Mouse (Mus musculus): ENCODE measurements around the gene Hacl1. TPM values are rescaled to one million over a fixed set of nuclear protein-coding genes. Genes with fewer than 3 reads are reported as not detected.

The Hacl1 gene
- 25.5 and 27.5 TPM in 2 replicates for total RNA-seq (2017)

GRCm38 (mm10) chr14:31640890-31641505, at the start of gene Hacl1, which contains the start of gene Btd:
Gene Hacl1, minus strand, starts transcription at chr14:31641286.
Gene Btd, plus strand, starts transcription at chr14:31641028.
- ATAC-seq (replicated peaks; ENCODE audit: low read depth, poor library complexity, severe bottlenecking), result peak; percentile 96

GRCm38 (mm10) chr14:31686231-31686630, 45.1 kb upstream of the Hacl1 start:
- no peak for ATAC-seq (replicated peaks; ENCODE audit: low read depth, poor library complexity, severe bottlenecking)

GRCm38 (mm10) chr14:31685680-31686079, 44.6 kb upstream of the Hacl1 start:
- peak; percentile 76 for ATAC-seq (replicated peaks; ENCODE audit: low read depth, poor library complexity, severe bottlenecking)

- ATAC-seq (replicated peaks; ENCODE audit: low read depth, poor library complexity, severe bottlenecking), result peak; percentile 36; the same call in 1 of the 2 replicates
Observed at GRCm38 (mm10) chr14:31684343-31685040, 43.4 kb upstream of the Hacl1 start.

GRCm38 (mm10) chr14:31683610-31684009, 42.5 kb upstream of the Hacl1 start:
- peak; percentile 66 for ATAC-seq (replicated peaks; ENCODE audit: low read depth, poor library complexity, severe bottlenecking)

- ATAC-seq (replicated peaks; ENCODE audit: low read depth, poor library complexity, severe bottlenecking), result no peak
Observed at GRCm38 (mm10) chr14:31681931-31682555, 41.0 kb upstream of the Hacl1 start.

GRCm38 (mm10) chr14:31681291-31681690, 40.2 kb upstream of the Hacl1 start:
- ATAC-seq (replicated peaks; ENCODE audit: low read depth, poor library complexity, severe bottlenecking), result no peak

- no peak for ATAC-seq (replicated peaks; ENCODE audit: low read depth, poor library complexity, severe bottlenecking)
Observed at GRCm38 (mm10) chr14:31680656-31681055, 39.6 kb upstream of the Hacl1 start.

- no peak for ATAC-seq (replicated peaks; ENCODE audit: low read depth, poor library complexity, severe bottlenecking)
Observed at GRCm38 (mm10) chr14:31671635-31672320, 30.7 kb upstream of the Hacl1 start.

GRCm38 (mm10) chr14:31669642-31670490, 28.8 kb upstream of the Hacl1 start:
- peak; percentile 86 for ATAC-seq (replicated peaks; ENCODE audit: low read depth, poor library complexity, severe bottlenecking)

- ATAC-seq (replicated peaks; ENCODE audit: low read depth, poor library complexity, severe bottlenecking), result no peak
Observed at GRCm38 (mm10) chr14:31669161-31669611, 28.1 kb upstream of the Hacl1 start.

GRCm38 (mm10) chr14:31668326-31668725, 27.2 kb upstream of the Hacl1 start:
- no peak for ATAC-seq (replicated peaks; ENCODE audit: low read depth, poor library complexity, severe bottlenecking)

GRCm38 (mm10) chr14:31667741-31668140, 26.7 kb upstream of the Hacl1 start:
- ATAC-seq (replicated peaks; ENCODE audit: low read depth, poor library complexity, severe bottlenecking), result no peak

- ATAC-seq (replicated peaks; ENCODE audit: low read depth, poor library complexity, severe bottlenecking), result no peak
Observed at GRCm38 (mm10) chr14:31666931-31667705, 26.0 kb upstream of the Hacl1 start.

- no peak for ATAC-seq (replicated peaks; ENCODE audit: low read depth, poor library complexity, severe bottlenecking)
Observed at GRCm38 (mm10) chr14:31665566-31665940, 24.5 kb upstream of the Hacl1 start.

- ATAC-seq (replicated peaks; ENCODE audit: low read depth, poor library complexity, severe bottlenecking), result 0 out of 2 replicates have a peak, but pooled peaks have one; percentile 10
Observed at GRCm38 (mm10) chr14:31664903-31665565, 23.9 kb upstream of the Hacl1 start.

GRCm38 (mm10) chr14:31664100-31664902, 23.2 kb upstream of the Hacl1 start:
- 0 out of 2 replicates have a peak, but pooled peaks have one; percentile 5 for ATAC-seq (replicated peaks; ENCODE audit: low read depth, poor library complexity, severe bottlenecking)

All from common myeloid progenitor, adult 5-6 weeks (primary cell).